Mouse (Mus musculus) heart, postnatal 4 days (tissue): ENCODE data around the gene Spns1. TPM values are rescaled to one million over a fixed set of nuclear protein-coding genes. Genes with fewer than 3 reads are reported as not detected.
A peak's percentile ranks its signal among the peaks of the same experiment; 100 is the strongest.
"Not testable (repeated sequence)": the region's sequence is repeated elsewhere in the genome, so short reads cannot be mapped to it uniquely, and the experiment has no call there.

Experiments
- DNase-seq: peaks from one replicate; pipeline ENCODE4 v3.0.0; 2021
- microRNA-seq, 2 experiments: library from miRNA; unstranded; fragments of <30 nt; microRNA quantifications; one replicate each; pipeline ENCODE4 v1.2.0; 2021 to 2022
- total RNA-seq, 2 experiments: library from RNA; stranded (reverse); gene quantifications; 2 replicates each; pipeline ENCODE4 v1.2.3; 2021

Gene Spns1
- total RNA-seq, 2 experiments from 2014 or later = 36.8 to 37.3 TPM

- DNase-seq = no peak
Measured at GRCm38 (mm10) chr7:126335556-126335955, 41.7 kb downstream of the Spns1 start.

- no peak for DNase-seq
Measured at GRCm38 (mm10) chr7:126332691-126333090, 44.6 kb downstream of the Spns1 start.

GRCm38 (mm10) chr7:126330693-126331092 is 46.6 kb downstream of the Spns1 start:
- DNase-seq = no peak

- no peak for DNase-seq
Measured at GRCm38 (mm10) chr7:126329907-126330645, 47.2 kb downstream of the Spns1 start.

- not testable (repeated sequence) for DNase-seq
Measured at GRCm38 (mm10) chr7:126328848-126329247, 48.4 kb downstream of the Spns1 start.

GRCm38 (mm10) chr7:126325576-126326273 is 51.5 kb downstream of the Spns1 start:
- not testable (repeated sequence) for DNase-seq

GRCm38 (mm10) chr7:126324791-126325190 is 52.5 kb downstream of the Spns1 start:
- DNase-seq = no peak

- peak; percentile 87 for DNase-seq
Measured at GRCm38 (mm10) chr7:126323729-126324128, 53.5 kb downstream of the Spns1 start.

Small RNA genes lying within 50 kb of the gene (microRNA-seq; reads per million reads assigned to microRNA genes)
- 0 reads per million in 2 experiments for gene Mir7058

Other genes with a start within 250 kb of the Spns1 start
- gene Xpo6, start 176.9 kb downstream of the Spns1 start, total RNA-seq = 10 to 100 TPM; 48.9 to 50.3 TPM
- gene Sbk1, start 104.8 kb downstream of the Spns1 start, total RNA-seq = 10 to 100 TPM; 40.4 to 46.3 TPM
- gene Lat, start 7.9 kb downstream of the Spns1 start, total RNA-seq = 1 to 10 TPM; 1.1 to 1.4 TPM
- gene Nfatc2ip, start 19.3 kb upstream of the Spns1 start, total RNA-seq = 10 to 100 TPM in 1 of 2 experiments, 1 to 10 TPM in 1; 7.5 to 10.1 TPM
- gene Cd19, start 37.4 kb upstream of the Spns1 start, total RNA-seq = under 1 TPM; 0.45 to 0.72 TPM
- 10 to 100 TPM; 11.8 to 15.0 TPM for gene Rabep2, start 51.3 kb upstream of the Spns1 start, total RNA-seq
- gene Atp2a1, start 85.7 kb upstream of the Spns1 start, total RNA-seq = 1 to 10 TPM in 1 of 2 experiments, under 1 TPM in 1; 0.67 to 9.0 TPM
- gene Sh2b1, start 98.0 kb upstream of the Spns1 start, total RNA-seq = 10 to 100 TPM; 47.1 to 51.4 TPM
- gene Tufm, start 109.9 kb upstream of the Spns1 start, total RNA-seq = 100 to 1,000 TPM; 224 to 238 TPM
- 10 to 100 TPM; 60.0 to 65.7 TPM for gene Atxn2l, start 126.0 kb upstream of the Spns1 start, total RNA-seq
- 100 to 1,000 TPM; 159 to 161 TPM for gene Eif3c, start 189.0 kb upstream of the Spns1 start, total RNA-seq
- under 1 TPM; 0.21 to 0.95 TPM for gene Apobr, start 207.5 kb upstream of the Spns1 start, total RNA-seq
- gene Cln3, start 208.4 kb upstream of the Spns1 start, total RNA-seq = 10 to 100 TPM; 13.4 to 14.0 TPM
- gene Il27, start 217.5 kb upstream of the Spns1 start, total RNA-seq = not detected